Mouse (Mus musculus) bone marrow, adult 2 months (tissue): ENCODE measurements at regions not wholly inside any gene's neighbourhood (a gene's known extent, or its start where the extent isn't known, plus 50 kb on each side); places are given as distances from the start of the nearest gene placed in this dataset.

Experiments
- CTCF ChIP-seq: fragments of 200-500 bp; IDR thresholded peaks from 2 replicates; pipeline ENCODE4 v1.5.1; 2011; ENCODE audit warnings: low read length, control low read depth; ENCODE audit not compliant: control insufficient read depth, insufficient read depth
- POLR2A ChIP-seq: fragments of 200-500 bp; IDR thresholded peaks from 2 replicates; pipeline ENCODE4 v1.6.1; 2011; ENCODE audit warnings: low read depth, mild to moderate bottlenecking, control low read depth, low read length, borderline replicate concordance; ENCODE audit not compliant: control insufficient read depth

- no peak for TF ChIP-seq CTCF
- no peak for TF ChIP-seq POLR2A
These were observed 103.7 kb upstream of the Tab2 start for GRCm38 (mm10) chr10:8059769-8060168.
